Mouse (Mus musculus) heart, postnatal 4 days (tissue): Measurements from ENCODE around the gene Ppp6r3. TPM values are rescaled to one million over a fixed set of nuclear protein-coding genes. Genes with fewer than 3 reads are reported as not detected.

Experiments
- DNase-seq: peaks from one replicate; pipeline ENCODE4 v3.0.0; 2021
- total RNA-seq, 2 experiments: library from RNA; stranded (reverse); gene quantifications; 2 replicates each; pipeline ENCODE4 v1.2.3; 2021

Ppp6r3 gene
- total RNA-seq, 2 experiments from 2014 or later = 108 TPM

DNA sequence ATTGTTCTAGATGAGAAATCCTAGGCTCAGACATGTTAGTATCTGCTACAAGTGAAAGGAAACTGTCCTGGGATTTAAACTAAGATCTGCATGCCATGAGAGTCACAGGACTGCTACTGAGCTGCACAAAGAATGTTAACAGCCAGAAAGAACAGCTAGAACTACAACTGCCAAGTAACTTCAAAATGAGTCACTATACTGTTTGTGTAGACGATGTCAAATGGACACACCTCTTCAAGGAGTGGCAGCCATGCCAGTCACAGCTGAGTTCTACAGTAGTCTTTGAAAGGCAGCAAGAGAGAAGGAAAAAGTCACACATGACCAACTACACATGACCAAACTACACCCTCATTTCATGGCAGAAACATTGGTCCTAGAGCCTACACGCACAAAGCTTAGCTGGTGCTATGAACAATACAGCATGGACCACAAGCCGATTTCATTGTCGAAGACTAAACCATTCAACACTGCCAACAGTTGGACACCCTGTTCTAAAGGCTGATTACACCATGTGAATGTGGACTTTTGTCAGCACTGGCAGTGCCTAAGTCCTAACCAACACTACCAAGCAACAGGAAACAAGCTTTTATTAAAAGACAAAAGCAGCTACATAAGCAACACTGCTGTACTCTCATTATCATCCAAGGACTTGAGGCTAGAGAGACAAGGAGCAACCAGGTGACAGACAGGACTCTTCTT is 55.9 kb downstream of the Ppp6r3 start:
- no peak for DNase-seq

DNA sequence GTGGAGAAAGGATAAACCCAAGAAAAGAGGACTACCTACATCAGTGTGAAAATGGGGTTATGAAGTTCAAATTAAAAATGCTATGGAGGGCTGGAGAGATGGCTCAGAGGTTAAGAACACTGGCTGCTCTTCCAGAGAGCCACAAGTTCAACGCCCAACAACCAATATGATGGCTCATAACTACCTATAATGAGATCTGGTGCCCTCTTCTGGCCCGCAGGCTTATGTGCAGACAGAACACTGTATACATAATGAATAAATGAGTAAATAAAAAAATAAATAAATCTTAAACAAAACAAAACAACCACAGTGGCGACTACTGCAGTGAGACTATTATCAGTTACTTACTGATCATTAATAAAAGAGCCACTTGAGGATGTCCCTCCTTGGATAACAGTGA is 78.3 kb downstream of the Ppp6r3 start:
- DNase-seq = no peak

DNA sequence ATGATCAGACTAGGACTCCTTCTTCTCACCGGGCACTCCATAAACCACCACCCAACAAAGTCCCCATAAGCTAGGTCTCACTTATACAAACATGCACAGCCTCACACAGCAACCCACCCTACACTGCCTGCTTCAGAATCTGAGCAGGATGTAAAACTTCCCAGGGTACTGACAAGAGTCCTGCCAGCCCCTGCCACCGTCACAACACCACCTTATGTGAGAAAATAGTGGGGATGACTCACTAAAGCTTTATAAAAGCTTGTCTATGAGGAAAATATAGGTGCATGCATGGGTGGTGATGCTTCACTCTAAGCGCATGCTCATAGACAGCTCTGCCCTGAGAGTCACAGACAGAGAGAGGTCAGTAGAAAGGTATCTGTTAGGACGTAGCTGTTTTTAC is 85.7 kb downstream of the Ppp6r3 start:
- no peak for DNase-seq

DNA sequence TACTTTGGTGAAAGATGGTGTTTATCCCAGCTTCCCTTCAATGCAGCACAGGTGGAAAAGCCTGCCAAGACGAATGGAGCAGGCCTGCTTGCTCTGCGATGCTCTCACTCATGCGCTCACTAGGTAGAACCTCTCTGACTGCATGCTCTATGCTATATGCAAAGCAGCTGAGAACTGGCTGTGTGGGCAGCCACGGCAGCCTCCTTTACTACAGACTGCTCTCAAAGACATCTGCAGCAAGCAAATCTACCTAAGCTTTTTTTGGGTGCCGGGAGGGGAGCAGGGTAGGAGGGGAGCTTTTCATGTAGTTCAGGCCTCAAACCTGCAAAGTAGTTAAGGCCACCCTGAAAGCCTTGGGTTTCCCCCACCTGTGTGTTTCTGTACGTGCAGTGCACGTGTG is 92.7 kb downstream of the Ppp6r3 start:
- no peak for DNase-seq

DNA sequence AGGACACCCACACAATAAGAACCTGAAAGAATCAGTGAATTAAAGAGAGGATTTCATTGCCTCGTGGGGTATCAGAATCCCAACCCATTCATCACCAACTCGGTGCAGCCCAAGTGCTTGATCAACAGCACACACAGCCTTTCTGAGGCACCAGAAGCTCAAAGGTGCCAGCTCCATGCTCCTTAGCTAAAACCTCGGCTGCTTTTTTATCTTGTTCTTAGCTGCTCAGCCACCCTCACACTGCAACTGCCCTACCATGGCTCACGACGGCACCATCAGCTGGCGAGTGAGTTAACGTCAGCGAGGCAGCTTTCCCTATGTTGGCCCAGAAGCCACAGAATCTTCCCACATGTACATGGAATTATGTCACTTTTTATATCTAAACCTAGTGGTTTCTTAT is 95.4 kb downstream of the Ppp6r3 start:
- DNase-seq = no peak

DNA sequence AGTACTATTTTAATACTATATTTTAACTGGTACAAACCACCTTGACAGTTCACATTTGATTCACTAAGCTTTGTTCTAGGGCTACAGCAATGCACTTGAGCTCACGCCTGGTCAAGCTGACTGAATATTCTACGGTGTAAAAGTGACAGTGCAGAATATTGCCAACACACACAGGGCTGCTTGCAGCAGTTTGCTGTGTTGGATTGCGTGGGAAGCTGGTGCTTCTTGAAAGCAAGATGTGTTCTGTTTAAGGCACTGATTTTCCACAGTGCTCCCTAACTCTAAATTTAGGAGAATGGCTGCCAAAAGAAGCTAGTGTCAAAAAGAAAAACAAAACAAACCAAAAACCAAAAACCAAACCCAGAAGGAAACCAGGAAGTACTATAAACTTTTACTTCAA is 98.6 kb downstream of the Ppp6r3 start:
- DNase-seq = no peak

DNA sequence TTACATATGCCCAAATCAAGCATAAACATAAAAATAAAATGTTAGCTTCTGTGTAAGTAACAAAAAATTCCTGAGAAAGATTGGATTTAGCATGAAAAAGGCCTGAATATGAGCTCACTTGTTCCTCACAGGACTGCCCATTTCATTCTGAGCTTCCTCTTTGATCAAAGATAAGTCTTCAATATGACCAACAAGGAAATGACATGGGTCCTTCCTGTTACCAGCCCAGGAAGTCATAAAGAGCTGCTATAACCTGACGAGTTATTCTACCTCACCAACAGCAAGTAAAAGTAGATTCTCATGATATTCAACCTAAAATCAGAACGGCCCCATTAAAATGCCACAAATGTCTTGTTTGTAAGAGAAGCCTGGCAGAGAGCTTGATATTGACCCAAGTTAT is 104.3 kb downstream of the Ppp6r3 start:
- DNase-seq = no peak

DNA sequence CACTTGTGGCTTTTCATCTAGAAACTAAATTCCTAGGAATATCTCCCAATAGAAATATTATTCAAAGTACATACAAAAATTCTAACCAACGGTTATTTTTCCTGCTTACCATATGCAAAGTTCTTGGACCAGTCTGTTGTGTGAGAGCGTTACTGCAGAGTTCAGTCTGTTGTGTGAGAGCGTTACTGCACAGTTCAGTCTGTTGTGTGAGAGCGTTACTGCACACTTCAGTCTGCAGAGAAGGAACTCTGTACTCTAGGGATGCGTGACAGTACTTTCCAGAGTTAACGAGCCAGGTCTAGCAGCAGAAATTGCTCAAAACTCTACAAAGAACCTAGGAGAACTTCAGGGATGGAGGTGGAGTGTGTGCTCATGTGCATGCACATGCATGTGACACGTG is 108.0 kb downstream of the Ppp6r3 start:
- no peak for DNase-seq

DNA sequence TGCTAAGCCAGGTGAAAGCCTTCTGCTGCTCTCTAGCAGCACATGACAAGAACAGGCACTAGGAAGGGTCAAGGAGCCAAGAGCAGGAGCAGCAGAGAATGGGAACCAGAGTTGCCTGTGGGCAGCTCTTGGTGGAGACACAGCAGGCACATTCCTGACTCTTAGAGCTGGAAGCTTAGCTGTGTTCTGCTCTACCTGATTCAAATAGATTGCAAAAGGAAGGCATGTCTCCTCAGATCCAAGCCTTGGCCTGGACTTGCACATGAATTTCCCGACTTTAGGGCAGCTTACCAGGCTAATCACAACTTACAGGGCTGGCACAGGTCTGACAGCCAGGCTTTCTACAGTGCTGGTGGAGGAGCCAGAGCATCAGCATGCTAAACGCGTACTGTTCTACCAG is 115.6 kb downstream of the Ppp6r3 start:
- no peak for DNase-seq

DNA sequence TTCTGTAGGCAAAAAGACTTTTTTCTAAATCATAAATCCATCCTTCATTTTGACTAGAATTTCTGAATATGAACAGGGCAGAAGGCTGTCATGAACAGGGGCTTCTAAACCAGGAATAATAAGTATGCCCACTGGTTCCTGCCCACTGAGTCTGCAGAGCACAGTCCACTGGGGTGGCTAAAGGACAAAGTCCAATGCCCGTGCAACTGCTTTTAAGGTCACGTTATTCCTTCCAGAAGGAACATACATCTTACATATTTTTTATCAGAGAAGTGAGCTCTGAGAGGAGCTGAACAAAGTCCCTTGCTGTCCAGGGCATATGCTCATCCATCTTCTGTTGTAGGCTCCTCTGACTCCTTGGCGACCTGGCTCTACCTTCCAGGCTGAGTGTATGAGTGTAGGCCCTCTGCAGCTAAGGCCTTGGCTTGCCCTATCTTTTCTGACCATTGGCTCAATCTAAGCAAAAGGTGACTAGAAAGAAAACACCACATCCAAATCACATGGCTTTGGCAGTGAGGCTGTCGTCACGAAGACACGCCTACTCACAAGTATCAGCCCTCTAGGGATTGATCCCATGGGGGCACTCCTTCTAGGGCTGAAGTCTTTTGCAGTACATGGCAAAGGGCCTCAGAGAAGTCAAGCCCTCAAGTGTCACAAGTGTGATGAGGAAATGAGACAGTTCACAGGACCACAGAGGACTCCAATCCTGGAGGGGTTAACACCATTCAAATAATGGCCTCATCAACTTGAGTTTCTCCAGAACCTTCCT is 117.0 kb downstream of the Ppp6r3 start:
- DNase-seq = no peak

DNA sequence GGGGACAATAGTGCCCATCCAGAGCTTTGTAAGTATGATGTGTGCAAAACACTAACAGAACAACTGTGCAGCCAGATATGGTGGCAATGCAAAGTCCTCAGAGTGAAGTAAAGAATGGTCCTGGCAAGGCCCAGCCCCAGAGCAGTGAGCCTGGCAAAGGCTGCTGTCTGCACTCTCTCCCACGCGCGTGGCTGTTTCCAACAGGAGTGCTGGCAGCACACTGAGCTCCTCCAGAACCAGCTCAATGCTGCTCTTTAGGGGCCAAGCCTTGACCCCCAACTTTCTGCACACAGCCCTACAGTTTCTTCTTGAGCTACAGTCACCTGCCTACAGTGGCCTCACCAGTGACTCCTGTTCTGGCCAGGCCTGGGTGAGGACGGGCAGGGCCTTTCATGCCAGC is 117.8 kb downstream of the Ppp6r3 start:
- no peak for DNase-seq

DNA sequence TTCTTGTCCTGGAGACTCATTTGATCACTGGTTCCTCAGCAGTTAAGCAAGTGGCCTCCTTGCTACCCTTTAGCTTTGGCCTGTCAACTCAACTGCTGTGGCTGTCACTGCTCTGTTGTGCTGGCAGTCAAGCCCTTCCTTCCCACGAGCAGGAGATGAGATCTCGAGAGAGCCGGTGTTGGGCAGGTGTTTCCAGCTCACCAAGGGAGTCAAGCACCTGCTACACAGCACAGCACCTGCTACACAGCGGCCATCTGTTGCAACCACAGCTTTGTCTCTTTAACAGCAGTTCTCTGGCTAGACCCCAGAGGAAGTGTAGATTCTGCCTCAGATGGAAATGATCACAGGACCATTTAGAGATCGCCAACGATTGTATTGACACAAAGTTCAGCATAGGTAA is 123.9 kb downstream of the Ppp6r3 start:
- no peak for DNase-seq

DNA sequence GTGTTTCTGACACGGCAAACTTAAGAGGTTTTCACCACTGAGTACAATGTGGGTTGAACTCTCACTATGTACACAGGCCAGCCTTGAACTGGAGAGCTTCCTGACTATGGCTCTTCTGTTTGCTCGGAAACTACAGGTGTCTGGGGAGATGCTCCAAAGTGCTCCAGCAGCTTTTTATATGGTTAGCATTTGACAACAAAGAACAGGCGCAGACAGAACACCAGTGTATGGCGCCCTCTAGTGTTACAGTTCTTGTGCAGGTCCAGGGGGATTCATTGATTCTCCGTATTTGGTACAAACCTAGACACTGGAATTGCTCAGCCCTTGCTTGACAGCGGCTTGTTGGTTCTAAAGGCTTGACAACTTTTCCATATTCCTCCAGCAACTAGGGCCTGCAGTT is 124.4 kb downstream of the Ppp6r3 start:
- DNase-seq = peak; percentile 74

DNA sequence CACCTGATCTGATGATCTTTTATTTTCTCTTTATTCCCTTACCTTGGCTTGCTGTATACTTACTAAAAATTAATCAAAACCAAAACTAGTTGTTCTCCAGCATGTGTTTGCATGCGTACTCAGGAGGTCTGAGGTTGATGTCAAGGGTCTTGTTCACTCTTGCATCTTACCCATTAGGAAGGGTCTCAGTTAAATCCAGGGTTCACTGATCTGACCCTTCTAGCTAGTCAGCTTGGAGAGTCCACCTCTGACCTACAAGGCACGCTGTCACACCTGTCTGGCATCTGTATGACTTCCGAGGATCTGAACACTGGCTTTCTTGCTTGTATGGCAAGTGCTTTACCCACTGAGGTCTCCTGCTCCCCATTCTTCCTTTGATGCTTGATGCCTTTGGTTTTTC is 124.8 kb downstream of the Ppp6r3 start:
- DNase-seq = no peak

DNA sequence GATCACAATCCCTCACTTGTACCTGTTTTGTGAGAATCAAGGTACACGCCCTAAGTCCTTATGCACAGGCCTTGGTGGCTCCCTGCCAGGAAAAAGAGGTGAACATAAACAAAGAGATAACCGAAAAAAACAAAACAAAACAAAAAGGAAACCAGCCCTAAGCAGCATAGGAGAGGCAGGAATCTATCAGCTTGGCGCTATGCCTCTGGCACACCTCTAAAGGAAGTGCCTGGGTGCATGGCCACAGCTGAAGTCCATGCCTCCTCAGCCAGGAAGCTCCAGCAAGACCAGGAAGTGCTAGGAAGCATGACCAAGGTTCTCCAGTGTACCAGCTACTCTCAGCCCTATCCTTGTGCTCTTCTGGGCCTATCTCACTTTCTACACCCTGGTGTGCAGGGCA is 126.3 kb downstream of the Ppp6r3 start:
- DNase-seq = no peak

DNA sequence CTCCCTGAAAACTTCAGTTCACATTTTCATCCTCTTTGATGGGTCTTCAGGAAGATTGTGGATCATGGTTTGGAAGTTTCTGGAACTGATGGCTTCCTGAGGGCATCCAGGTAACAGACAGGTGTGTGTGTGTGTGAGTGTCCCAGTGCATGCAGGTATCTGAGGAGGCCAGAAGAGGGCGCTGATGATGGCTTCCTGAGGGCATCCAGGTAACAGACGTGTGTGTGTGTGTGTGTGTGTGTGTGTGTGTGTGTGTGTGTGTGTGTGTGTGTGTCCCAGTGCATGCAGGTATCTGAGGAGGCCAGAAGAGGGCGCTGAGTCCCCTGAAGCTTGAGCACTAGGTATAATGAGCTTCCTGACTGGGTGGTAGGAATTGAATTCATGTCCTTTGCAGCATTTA is 128.2 kb downstream of the Ppp6r3 start:
- no peak for DNase-seq

DNA sequence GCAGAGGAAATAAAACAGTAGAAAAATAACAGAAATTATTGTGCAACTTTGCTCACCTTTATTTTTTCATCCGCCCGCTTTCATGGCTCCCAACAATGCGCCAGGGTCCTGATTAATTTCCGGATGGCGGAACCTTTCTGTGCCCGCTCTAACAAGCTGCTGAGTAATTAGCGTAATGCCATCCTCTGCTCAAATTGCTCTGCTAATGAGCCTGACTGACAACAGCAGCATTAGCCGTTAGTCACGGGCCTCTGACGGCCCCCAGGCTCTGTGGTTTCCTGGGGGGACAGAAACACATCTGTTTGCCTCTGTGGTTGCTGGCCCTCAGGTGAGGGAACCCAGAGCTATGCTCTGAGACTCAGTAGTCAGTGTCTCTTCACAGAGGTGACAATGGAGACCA is 134.5 kb downstream of the Ppp6r3 start:
- no peak for DNase-seq

DNA sequence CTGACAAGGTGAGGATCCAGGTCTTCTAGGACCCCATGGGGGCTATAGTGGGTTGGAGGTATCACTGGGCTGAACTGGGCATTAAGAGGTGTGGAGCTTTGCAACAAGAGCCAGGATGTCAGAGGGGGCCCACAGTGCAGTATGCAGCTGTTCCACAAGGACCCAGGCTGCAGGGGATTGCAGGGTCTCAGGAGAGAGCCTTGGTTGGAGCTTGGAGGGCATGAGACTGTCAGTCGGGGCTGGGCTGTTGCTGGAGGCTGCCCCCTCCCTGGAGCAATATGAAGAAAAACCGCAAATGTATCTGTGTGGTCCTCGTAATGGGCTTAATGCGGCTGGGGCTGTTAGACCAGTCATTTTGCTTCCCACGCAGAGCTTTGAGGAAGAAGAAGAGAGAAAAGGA is 134.9 kb downstream of the Ppp6r3 start:
- DNase-seq = no peak

DNA sequence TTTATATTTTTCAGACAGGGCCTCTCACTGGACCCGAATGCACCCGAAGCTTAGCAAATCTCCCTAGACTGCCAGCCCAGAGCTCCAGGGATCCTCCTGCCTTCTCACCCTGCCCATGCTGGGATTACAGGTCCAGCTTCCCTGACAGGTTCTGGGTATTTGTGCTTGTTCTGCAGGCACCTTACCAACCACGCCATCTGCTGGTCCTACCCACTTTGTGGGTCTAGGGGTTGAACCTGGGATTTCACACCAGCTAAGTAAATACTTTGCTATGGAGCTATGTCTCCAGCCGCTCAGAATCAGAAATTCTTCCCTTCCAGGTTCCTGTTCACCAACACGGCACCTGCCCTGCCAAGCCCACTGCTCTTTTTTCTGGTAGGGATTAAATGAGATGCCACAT is 137.6 kb downstream of the Ppp6r3 start:
- DNase-seq = no peak

DNA sequence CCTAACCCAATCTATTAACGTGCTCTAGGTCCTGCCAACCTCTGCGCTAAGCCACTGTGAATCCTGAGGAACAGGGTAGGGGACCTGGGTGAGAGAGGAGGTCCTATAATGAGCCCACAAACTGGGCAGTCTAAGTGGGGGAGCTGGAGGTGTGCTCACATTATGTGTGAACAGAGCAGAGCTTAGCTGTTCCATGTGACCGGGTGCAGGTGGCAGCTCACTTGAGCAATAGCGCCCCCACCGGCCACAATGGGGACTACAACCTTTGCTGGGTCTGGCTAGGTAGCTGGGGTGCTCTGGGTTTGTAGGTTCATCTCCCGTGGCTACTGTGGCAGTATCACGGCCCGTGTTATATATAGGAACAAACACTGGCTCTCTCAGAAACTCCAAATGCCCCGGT is 138.7 kb downstream of the Ppp6r3 start:
- DNase-seq = peak; percentile 49

DNA sequence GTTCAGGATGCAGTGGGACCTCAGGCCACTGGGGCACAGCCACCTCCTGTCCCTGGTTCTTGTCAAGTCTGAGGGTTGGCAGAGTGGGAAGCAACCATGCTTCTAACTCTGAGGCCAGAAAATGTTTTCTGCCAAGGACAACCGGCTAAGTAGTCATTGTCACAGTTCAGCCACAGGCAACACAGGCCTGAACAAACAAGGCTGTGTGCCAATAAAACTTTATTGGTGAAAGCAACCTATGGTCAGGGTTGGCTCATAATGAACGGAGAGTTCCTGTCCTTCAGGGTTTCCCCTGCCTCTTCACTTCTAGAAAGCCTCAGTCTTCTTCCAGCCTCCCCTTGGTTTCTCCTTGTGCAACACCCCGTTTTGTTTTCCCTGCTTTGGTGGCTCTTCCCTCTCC is 139.7 kb downstream of the Ppp6r3 start:
- DNase-seq = no peak

DNA sequence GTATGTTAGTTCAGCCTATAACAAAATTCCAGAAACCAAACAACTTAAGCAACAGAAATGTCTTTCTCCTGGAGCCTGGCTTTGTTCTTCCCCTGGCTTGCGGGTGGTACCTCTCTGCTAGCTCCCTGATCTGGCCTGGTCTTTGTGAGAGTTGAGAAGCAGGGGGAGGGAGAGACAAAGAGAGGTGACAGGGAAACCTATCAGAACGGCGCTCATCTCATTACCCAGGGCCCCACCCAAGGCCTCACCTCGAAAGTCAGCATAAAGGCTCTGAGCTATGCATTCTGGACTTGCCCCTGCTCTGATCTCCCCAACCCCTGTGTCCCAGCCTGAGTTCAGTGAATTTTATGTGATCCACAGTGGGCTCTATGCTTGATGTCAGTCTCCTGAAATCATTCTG is 140.9 kb downstream of the Ppp6r3 start:
- DNase-seq = no peak

DNA sequence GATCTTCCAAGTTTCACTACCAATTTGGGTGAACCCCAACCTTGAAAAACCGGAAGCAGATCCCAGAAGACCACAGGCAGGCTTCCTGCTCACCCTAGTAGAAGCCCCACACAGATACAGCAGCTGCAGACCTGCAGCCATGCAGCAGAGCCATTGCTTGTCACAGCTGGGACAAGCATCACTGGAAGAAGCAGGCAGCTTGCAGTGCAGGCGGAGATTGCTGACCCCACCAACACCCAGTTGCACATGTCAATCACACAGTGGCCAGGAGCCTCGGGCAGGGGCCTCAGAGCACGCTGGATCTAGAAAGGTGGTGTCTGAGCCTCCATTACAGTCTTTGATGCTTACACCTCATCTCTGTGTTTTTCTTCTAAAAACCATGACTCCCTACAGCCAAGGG is 141.4 kb downstream of the Ppp6r3 start:
- no peak for DNase-seq

DNA sequence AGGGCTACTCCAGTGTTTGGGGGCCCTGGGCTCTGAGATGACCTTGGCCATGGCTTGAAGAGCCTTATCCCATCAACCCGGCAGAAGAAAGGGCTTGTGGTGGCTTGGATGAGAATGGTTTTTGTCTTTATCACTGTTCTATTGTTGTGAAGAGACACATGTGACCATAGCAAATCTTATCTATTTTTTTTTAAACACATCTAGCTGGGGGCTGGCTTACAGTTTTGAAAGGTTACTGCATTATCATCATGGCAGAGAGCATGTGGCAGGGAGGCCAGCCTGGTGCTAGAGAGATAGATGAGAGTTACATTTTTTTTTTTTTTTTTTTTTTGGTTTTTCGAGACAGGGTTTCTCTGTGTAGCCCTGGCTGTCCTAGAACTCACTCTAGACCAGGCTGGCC is 143.6 kb downstream of the Ppp6r3 start:
- DNase-seq = no peak

DNA sequence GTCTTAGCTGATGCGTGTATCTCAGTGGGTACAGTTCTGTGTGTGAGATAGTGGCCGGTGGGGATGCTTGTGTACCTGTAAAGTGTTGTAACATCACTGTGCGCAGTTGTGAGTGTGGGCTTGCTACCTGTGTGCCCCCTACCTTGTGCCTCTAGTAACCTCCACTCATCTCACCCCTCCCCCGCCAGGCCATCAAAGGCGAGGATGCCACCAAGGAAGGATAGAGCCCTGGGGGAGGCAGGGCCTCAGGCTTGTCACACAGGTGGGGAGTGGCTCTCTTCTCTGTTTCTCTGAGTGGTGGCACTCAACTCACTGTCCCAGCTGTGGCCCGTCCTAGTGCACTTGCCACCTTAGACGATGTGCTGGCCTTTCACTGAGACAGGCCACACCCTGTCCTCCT is 144.5 kb downstream of the Ppp6r3 start:
- DNase-seq = no peak
